Mouse (Mus musculus) layer of hippocampus, adult 11-12 months (tissue): ENCODE measurements at regions not wholly inside any gene's neighbourhood (a gene's known extent, or its start where the extent isn't known, plus 50 kb on each side); places are given as distances from the start of the nearest gene placed in this dataset.

Experiments used
- DNase-seq: peaks from one replicate; pipeline ENCODE4 v3.0.0; 2022; ENCODE audit warnings: low spot score

DNA sequence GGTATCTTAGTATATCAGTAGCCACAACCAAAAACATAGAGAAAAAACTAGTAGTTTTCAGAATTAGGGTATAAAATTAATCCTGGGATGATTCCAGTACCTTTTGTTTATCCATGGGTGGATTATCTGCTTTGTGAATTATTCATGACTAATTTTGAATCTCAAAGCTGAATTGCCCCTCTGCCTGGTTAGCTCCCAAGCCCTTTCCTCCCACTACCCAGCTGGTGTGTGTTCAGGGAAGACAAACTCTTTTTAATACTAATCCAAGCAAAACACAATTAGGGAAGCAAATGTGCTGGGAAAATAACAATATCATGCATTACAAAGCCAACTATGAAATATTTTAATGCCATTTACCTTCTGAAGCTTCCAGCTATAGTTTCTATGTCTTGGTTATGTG, 347.4 kb downstream of the Gm43517 start:
- peak; percentile 58 for DNase-seq

DNA sequence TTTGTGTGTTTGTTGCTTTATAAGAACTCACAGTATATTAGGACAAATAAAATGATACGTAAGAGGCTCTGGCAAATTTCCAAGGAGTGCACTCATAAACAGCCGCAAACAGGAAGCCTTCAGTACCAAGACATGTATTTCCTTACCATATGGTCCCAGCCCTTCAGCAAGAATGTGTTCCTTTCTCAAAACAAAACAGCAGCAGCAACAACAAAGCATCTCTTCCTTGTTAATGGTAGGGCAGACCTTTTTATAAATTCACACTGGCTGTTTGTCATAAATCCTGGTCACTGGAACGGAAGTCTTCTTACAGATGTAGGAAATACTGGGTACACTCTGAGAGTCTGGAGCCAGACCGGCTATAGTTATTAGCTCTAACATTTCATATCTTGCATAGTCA, 352.1 kb downstream of the Gm43517 start:
- no peak for DNase-seq

DNA sequence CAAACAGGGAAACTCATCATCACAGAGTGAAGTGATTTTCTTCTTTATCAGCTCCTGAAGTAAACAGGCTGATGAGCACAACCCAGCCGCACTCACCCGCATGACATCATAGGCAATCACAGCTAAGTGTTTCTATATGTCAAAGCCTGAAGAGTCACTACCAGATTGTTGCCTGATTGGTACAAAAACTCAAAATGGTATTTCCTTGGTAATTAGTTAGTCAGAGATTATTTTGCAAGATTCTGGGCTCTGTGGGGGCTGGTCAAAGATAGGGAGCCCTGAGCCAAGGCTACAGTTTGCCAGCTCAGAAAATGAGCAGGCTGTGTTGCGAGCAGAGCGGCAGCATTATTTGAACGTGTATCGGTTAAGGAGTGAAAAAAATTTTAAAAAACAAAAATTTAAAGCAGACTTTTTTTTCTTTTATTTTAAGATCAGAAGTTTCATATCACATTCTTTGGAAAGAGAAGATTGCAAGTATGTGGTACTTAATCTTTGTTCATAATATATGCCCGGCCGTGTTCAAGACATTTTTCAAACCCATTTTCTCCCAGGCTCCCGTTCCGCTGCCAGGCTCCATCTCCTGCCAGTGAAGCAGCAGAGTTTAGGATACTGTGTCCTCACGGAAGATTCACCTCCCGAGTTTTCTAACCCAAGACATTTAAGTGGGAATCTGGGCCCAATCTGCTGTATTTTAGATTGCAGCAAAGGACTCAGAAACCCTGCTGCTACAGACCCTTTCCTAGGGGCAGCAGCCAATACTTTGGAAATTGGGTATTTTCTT, 355.2 kb downstream of the Gm43517 start:
- peak; percentile 33 for DNase-seq

DNA sequence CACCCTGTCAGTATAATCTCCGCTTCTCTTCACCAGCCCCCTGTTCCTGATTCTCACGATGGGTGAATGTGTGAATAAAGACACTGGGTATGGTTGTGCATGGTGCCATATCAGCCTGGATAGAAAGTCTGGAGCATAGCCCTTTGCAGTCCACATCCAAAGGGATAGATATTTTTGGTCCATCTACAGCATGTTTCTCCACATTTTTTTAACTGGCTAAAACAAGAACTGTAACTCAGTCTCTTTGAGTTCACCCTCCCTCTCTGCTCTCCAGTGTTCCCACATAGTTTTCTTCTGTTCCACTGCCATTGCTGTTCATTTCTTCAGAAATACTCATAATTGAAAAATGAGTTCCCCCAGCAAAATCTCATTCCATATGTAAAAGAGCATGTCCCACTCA, 358.4 kb downstream of the Gm43517 start:
- no peak for DNase-seq

DNA sequence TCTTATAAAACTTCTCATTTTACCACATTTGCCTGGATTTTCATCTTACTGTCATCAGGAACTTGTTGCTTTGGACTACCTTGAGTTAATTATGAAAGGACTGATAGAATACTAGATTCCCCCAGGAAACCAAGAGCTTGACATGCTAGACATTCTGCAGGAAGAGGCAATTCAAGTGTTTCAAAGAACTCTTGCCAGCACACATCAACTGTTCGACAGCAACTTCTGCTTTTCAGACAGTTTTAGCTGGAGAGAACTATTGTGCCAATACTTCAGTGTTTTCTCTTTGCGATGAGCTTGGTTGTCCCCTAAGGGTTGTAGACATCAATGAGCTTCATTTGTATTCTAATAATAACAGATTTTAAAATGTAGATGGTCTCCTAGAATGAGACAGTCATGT, 362.1 kb downstream of the Gm43517 start:
- no peak for DNase-seq

DNA sequence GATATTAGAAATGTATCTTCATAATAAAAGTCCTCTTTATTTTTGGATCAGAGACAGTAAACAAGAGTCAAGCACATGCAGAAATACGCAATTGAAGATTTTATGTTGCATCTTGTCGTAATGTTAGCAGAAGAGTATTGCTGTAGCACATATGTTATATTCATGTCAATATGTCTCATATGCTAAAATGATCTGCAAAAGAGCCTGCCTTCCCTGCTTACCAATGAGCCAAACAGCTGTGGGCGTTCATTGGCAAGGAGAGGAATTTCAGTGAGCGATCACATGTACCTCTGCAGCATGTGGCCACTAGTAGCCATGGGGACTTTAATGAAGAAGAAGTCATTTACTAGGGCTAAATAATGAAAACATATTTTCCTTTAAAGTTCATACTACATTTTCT, 373.4 kb downstream of the Gm43517 start:
- peak; percentile 21 for DNase-seq

DNA sequence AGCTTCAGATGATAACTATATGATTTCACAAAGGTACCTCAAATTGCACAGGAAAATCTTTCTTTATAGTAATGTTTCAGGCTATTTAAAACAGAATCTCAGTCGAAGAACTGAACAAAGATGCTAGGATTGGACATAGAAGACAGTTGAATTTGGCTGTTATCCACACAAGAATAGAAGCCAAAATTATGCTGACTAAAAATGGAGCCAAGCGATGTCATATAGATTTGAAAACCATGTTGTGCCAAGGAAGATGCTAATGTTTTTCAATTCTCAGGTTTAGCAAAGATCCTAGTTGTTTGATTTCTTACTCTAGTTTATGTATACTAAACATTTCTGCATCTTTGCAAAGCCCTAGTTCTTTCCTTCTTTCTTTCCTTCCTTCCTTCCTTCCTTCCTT, 379.6 kb downstream of the Gm43517 start:
- DNase-seq = no peak

DNA sequence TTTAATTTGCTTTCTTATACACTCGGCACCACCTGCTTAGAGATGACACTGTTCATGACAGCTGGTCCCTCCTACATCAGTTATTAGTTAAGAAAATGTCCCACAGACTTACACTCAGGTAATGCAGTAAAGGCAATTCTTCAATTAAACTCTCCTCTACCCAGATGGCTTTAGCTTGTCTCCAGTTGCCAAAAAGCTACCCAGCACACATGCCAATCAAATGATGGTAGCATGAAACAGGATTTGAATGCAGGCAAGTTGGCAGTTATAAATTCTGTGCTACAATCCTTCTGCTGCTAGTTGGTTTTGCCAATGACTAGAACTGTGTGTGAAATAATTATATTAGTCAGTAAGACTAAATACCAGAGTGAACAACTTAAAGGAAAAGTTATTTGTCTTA, 423.4 kb downstream of the Gm43517 start:
- DNase-seq = peak; percentile 26

DNA sequence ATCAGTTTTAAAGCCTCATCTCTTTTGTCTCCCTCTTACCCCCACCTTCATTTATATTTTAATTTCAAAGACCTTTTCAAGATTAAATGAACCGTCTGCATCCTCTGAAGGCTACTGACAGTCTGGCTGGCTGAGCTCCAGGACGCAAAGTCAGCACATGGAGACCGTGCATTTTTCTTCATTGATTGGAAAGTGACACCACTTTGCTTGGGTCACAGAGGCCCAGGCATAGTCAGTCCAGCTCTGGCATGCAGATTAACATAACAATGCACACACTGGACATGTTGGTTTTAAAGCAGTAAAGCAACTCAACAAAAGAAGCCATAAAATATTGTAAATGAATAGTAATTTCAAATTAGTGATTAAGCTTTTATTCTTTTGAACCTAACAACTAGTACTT, 429.7 kb downstream of the Gm43517 start:
- DNase-seq = no peak

DNA sequence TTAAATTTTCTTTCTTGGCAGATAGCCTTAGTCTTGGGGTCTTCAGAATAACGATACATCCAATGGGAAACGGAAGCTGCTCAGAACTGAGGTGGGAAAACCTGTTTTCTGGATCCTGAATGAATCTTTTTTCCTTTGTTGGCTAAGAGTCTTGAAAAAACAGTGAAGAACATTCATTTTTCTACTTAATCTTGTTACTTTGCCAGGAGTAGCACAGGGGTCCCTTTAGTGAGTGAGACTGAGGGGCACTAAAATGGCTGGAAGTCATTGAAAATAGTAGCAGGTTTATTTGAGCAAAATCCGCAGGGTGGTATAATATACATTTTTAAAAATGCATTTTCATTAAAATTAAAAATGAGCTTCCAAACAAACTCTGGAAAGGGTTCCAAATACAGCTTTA, 442.8 kb downstream of the Gm43517 start:
- DNase-seq = no peak

DNA sequence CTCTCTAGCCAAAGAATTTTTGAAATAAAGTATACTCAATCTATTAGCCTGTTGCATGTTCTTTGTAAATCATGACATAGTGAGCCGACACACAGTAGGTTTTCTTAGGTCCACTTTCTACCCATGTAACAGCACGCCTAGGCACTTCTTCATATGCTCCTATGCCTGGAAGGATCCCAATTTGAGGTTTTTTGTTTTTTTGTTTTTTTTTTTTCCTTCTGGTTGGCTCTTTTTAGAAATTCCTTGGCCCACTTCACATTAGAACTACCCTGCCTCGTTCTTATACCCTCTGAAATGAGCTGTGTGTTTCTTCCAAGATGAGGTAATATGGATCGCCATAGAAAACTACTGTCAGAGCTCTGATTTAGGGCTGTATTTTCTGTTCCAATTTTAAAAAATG, 443.6 kb downstream of the Gm43517 start:
- DNase-seq = no peak

DNA sequence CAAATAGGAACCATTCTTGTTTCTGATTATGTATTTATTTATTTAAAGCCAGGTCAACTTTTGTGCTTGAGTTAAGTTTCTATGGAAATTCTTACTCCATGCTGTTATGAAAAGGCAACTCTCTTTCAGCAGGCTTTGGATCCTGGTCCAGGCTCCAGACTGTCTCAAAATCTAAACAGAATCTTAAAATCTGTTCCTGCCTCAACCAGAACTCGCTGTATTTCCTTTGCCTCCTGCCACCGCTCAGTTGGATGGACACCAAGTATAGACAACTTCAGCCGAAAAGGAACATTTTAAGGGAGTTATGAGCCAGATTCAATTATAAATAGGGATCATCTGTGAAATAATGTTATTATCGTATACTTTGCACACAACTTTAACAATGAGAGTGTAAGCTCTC, 445.7 kb downstream of the Gm43517 start:
- peak; percentile 55 for DNase-seq

DNA sequence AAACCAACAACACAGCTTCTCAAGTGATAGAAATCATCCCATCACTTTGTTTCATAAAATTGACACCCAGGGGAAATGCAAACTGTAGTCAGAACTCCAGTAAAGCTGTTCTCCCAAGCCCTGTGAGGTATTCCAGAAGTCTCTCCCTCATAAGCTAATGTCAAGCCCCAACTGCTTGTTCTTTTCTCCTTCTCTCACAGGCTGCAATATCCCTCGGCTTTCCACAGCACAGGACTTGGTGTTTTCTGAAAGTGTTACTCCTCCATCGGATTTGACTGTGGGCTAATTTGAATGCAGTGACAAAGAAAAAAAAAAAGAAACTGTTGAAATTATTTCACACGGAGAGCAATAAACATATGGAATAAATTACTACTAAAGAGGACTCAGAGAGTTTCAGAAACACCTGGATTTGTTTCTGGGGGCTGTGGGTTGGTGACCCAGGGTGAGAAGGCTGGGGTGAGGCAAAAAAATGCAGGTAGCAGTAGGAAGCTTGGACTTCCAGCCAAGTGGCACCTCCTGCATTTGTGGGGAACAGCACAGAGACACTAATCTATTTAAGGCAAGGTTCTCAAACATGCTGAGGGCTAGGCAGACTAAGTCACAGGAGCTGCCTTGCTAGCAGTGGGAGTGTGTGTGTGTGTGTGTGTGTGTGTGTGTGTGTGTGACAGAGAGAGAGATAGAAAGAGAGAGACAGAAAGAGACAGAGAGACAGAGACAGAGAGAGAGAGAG, 447.3 kb downstream of the Gm43517 start:
- no peak for DNase-seq

DNA sequence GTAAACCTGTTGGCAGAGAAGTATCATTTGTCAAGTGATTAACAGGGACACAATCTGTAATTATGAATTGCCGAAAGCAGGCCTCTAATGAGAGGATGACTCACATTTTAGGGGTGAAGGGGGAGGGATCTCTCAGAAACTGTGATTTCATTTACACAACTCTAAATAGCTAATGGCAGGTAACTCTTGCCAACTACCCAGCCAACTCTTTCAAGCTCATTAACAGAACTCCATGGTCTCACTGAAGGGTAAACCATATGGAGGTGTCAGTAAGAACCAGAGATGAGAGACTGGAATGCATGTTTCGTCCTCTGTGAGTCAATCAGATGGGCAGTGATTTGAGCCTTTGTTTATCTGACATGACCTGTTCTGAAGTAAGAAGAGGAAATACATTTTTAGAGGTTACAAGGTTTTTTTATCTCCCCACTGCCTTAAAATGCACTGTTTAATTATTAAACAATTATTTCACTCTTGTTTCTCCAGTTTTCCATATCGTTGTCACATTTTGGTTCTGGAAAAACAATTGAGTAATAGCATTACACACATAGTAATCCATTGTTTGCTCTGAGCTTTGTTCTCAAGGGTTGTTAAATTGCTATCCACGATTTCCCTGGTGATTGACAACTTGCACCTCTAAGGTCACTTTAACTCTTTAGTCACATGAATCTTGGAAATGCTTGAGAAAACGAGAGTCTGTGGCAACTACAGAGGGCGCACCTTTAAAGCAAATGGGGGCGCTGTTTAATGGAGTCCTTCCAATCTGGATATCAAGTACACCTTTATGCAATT, 451.5 kb downstream of the Gm43517 start:
- DNase-seq = peak; percentile 20

DNA sequence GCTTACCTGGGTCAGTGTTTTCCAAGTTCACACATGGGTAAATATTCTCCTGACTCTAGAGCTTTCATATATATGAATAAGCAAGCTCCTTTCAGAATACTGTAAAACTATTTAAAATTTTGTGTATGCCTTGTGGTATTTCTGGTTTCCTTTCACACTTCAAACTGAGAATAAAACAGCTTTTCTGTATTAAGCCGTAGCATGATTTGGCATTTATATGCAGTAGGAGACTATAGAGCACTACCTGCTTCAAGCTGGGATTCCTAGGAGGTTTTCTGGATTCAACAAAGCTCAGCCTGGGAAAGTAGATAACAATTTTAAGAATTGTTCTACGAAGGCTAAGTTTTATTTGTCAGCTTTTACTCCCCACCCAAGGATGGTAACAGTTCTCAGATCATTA, 500.5 kb downstream of the Gm43517 start:
- no peak for DNase-seq

DNA sequence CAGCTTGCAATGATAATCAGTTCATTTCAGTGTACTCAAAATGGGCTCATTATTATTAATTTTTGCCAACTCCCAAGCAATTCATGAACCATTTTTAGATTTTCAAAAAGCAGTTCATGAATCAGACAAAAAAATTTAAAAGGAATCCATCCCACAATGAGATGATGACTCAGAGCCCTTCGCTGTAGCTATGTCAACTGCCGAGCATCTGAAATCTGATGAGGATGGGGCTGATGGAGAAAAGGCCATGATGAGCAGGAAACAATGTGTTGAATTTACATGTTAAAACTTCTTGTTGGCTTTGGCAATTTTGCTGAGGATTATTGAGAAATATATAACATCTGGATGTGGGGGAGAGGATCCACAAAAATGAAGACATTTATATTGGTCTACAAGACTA, 502.3 kb downstream of the Gm43517 start:
- DNase-seq = peak; percentile 19

DNA sequence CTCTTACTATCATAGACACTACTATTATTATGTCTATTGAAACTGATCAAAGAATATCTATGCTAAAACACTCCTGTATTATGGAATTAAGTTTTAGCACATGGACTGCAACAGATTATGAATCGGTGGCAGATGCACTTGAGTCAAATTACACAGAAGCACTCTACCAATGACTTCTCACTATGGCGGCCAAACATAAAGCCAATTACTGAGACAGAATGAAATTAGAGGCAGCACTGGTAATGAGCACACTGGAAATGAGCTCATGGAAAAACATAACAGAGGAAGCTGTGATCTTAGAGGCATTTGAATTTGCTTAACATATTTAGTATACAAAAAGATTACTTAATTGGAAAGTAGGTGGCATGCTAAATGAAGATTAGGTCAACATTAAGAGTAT, 512.8 kb downstream of the Gm43517 start:
- no peak for DNase-seq

DNA sequence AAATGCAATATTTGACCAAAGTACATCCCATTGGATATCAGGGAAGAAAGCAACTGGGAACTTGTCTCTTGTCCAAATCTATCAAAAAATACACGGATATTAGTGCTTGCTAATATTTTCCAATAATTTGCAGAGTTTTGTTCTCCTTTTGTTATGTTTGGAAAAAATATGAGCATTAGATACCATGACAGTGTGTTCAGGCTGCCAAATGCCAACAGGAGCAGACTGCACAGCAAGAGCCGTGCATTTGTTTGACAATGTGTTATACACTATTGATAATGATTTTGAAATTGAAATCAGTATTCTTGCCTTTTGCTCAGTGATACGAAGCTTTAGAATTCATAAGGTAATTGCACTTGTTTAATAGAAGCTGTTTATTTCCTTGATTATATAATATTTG, 530.7 kb downstream of the Gm43517 start:
- peak; percentile 24 for DNase-seq

DNA sequence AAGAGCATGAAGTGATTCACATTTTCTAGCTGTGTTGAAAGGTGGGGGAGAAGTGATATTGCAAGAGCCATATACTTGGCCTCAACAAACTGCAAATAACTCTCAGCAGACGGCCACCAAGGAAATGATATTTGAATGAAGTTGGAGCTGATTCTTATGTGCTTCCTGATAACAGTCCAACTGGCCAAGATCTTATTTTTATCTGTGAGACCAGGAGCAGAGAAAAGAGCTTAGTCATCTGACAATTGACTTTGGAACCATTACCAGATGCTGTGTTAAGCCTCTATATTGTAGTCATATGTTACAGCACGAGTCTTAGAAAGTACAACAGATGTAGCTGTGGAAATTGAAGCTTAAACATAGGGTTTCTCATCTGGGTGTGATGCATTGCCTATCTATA, 536.6 kb downstream of the Gm43517 start:
- no peak for DNase-seq

DNA sequence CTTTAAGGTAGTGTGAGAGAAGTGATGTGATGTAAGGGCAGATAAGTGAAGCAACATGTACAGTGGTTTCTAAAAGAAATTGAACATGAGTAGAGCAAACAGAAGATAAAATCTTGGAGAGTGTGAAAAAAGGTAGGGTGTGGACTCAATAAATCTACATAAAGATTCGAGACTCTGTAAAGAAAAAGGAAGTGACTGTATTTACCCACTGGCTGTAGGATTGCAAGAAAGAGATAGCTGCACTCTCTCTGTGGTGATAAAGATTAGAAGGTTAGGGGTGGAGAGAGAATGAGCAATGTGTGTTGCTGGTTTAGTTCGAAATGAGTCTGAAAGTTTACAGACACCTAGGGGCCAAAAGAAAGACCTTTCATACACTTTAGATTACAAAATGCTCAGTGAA, 555.8 kb downstream of the Gm43517 start:
- DNase-seq = no peak

DNA sequence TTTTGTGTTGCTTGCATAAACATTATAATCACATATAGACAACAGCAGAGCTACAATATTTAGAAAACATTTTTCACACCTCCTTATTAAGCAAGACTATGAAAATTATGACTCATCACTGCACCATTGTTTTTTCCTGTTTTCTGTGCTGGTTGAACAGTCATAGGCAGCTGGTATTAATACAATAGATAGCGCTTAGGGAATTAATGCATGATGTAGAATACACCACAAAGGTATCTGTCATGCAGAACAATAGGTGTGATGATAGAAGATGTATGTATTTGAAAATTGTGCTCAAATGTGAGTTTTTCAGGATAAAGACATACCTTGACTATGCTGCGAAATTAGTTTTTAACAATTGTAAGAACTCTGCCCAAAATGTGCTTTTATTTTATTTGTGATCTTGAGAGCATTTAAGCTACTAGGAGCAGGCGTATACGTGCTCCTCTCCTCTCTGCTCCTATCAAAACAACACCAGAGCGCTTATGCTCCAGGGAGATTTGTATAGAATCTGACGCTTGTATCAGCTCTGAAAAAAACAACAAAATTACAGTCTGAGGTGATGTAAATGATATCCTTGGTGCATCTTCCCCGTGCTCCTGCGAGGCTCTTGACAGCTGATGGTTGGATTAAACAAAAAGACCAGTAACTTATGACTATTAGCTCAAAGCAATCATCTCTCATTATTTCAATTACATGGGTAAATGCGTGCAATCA, 560.1 kb downstream of the Gm43517 start:
- DNase-seq = no peak

DNA sequence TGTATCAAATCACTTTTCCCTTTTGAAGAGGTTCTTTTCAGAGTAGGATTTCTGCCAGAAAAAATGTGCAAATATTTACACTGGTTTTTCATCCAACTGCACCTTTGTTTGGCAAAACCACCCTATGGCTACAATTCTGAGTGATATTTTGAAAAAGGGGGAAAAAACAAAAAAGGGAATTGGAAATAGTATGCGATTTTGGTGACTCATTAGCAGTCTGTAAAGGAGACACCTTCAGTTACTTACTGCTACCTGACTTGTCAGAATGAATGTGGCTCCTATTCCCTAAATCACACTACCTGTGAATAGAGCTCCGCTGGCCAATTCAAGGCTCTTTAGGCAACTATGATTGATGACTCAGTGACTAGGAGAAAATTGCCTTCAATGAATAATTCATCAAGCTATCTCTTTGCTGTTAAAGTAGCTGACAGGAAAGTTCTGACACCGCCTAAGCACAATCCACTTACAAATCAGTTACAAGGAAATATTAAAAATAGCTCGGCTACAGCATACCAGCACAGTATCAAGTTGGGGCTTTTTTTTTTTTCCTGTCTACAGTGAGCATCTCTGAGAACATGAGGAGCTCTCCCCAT, 560.8 kb downstream of the Gm43517 start:
- DNase-seq = no peak
